Mouse (Mus musculus) hematopoietic stem cell, adult 5-6 weeks (primary cell): Measurements from ENCODE around the gene Cstf3. TPM values are rescaled to one million over a fixed set of nuclear protein-coding genes. Genes with fewer than 3 reads are reported as not detected.

ENCODE experiments used
- ATAC-seq, 2 experiments: fragments of 125-278 bp in 1 of 2; replicated peaks in 1 of 2; 2 replicates each; pipeline ENCODE4 v1.8.0; 2016 to 2017; ENCODE audit warnings: inconsistent platforms in 2 of 2, mild to moderate bottlenecking in 2 of 2, moderate number of reproducible peaks in 2 of 2, low read depth in 1 of 2, moderate TSS enrichment in 1 of 2; ENCODE audit not compliant: low FRiP score in 2 of 2, poor library complexity in 2 of 2, severe bottlenecking in 2 of 2, insufficient read depth in 1 of 2, low TSS enrichment in 1 of 2
- total RNA-seq: library from RNA; stranded (forward); fragments of 172-1452, 232-1000 nt; gene quantifications from 2 replicates; pipeline ENCODE4 v1.2.3, GENCODE M21; 2017

Cstf3 gene
- total RNA-seq, 1 experiment from 2014 or later, result 24.8 TPM

- peak; percentile 44 to 80; a peak in 3 of 4 replicates for ATAC-seq
Observed at GRCm38 (mm10) chr2:104690720-104691119, 100.4 kb downstream of the Cstf3 start.

- no peak for ATAC-seq
Observed at GRCm38 (mm10) chr2:104692551-104692950, 102.2 kb downstream of the Cstf3 start.

- no peak for ATAC-seq
Observed at GRCm38 (mm10) chr2:104699659-104700058, 109.3 kb downstream of the Cstf3 start.

- ATAC-seq, result no peak
Observed at GRCm38 (mm10) chr2:104703158-104703557, 112.8 kb downstream of the Cstf3 start.

GRCm38 (mm10) chr2:104704355-104704754, 114.0 kb downstream of the Cstf3 start:
- ATAC-seq, result no peak

- ATAC-seq, result no peak
Observed at GRCm38 (mm10) chr2:104709786-104710337, 119.5 kb downstream of the Cstf3 start.

- peak in 1 of 2 experiments; percentile 38; a peak in 1 of 4 replicates for ATAC-seq
Observed at GRCm38 (mm10) chr2:104710670-104711370, 120.5 kb downstream of the Cstf3 start.

GRCm38 (mm10) chr2:104711585-104712485, 121.5 kb downstream of the Cstf3 start, which contains the start of gene Tcp11l1:
Gene Tcp11l1, minus strand, starts transcription at chr2:104712169.
- peak; percentile 40 to 59 for ATAC-seq

- peak in 1 of 2 experiments; percentile 19; a peak in 1 of 4 replicates for ATAC-seq
Observed at GRCm38 (mm10) chr2:104712486-104712809, 122.1 kb downstream of the Cstf3 start.

- no peak for ATAC-seq
Observed at GRCm38 (mm10) chr2:104714254-104714691, 124.0 kb downstream of the Cstf3 start.

Other genes with a start within 250 kb of the Cstf3 start
- gene D430041D05Rik, start 179.5 kb upstream of the Cstf3 start, total RNA-seq, result under 0.01 TPM in 1 of 2 replicates, not detected in the other
- 47.8 and 48.7 TPM in 2 replicates for gene Hipk3, start 96.1 kb upstream of the Cstf3 start, total RNA-seq
- 12.6 and 15.9 TPM in 2 replicates for gene Tcp11l1, start 121.6 kb downstream of the Cstf3 start, total RNA-seq
- not detected in 2 replicates for gene Pin1rt1, start 125.9 kb downstream of the Cstf3 start, total RNA-seq
- 0.88 and 1.6 TPM in 2 replicates for gene Depdc7, start 152.4 kb downstream of the Cstf3 start, total RNA-seq
- 13.9 and 22.3 TPM in 2 replicates for gene Qser1, start 226.2 kb downstream of the Cstf3 start, total RNA-seq